8 mouse cellular contexts compared by ENCODE assay signal in genomic region chr8:71665331-71666130, GRCm38 (mm10). TPM values are rescaled to one million over a fixed set of nuclear protein-coding genes. Genes with fewer than 3 reads are reported as not detected.
DNase-seq lines count a peak whose midpoint lies in the region; ATAC-seq and TF ChIP-seq lines count a peak whose summit lies in the region.

No protein-coding gene starts in this region.

- H3K4me1 ChIP-seq in MEL (ENCODE audit: control insufficient read depth in 1 of 2, insufficient read depth in 2 of 2, low read length in 2 of 2) = peaks cover 0 to 20% of the 10 kb centered on the region in 2 experiments; a peak in 3 of 4 replicates
- peaks cover 23% of the 10 kb centered on the region for H3K4me1 ChIP-seq in embryonic facial prominence, embryonic 15.5 days
- H3K4me1 ChIP-seq in kidney, embryonic 14.5 days (ENCODE audit: control insufficient read depth, insufficient read depth, low read length) = peaks cover 14% of the 10 kb centered on the region; the same call in 1 of the 2 replicates

- peak overlapping the region; percentile 44 to 59; a peak in 3 of 4 replicates for H3K4me3 ChIP-seq in MEL (ENCODE audit: control insufficient read depth in 1 of 2, insufficient read depth in 1 of 2, low read depth in 2 of 2, low read length in 2 of 2)
- no peak overlapping the region; the same call in 1 of the 2 replicates for H3K4me3 ChIP-seq in embryonic facial prominence, embryonic 15.5 days (replicated peaks)
- peak overlapping the region; percentile 10 for H3K4me3 ChIP-seq in kidney, embryonic 14.5 days (ENCODE audit: low read length)

- WGBS in embryonic facial prominence, embryonic 15.5 days = 4% methylated on average over 22 of the region's 22 CpGs
- 4% methylated on average over 22 of the region's 22 CpGs for WGBS in kidney, embryonic 14.5 days

- no peak overlapping the region for H3K27ac ChIP-seq in MEL (ENCODE audit: control insufficient read depth, low read depth, low read length)
- H3K27ac ChIP-seq in embryonic facial prominence, embryonic 15.5 days (replicated peaks) = no peak overlapping the region
- H3K27ac ChIP-seq in kidney, embryonic 14.5 days (ENCODE audit: low read depth, low read length) = no peak overlapping the region

- no peaks in the 10 kb centered on the region for H3K27me3 ChIP-seq in MEL (ENCODE audit: control insufficient read depth in 1 of 2, insufficient read depth in 2 of 2, low read length in 2 of 2)
- H3K27me3 ChIP-seq in embryonic facial prominence, embryonic 15.5 days = peaks cover 58% of the 10 kb centered on the region
- H3K27me3 ChIP-seq in kidney, embryonic 14.5 days (ENCODE audit: control insufficient read depth, insufficient read depth, low read length) = peaks cover 41% of the 10 kb centered on the region

- no peaks in the 10 kb centered on the region for H3K79me2 ChIP-seq in MEL (ENCODE audit: control insufficient read depth, insufficient read depth, low read length, poor library complexity)

- H3K9me3 ChIP-seq in MEL (replicated peaks; ENCODE audit: insufficient read depth, low read length) = no peaks in the 10 kb centered on the region
- H3K9me3 ChIP-seq in embryonic facial prominence, embryonic 15.5 days (replicated peaks) = no peaks in the 10 kb centered on the region
- H3K9me3 ChIP-seq in kidney, embryonic 14.5 days (ENCODE audit: control insufficient read depth, low read length) = no peaks in the 10 kb centered on the region

- 0 out of 2 replicates have a peak, but pooled peaks have one; percentile 11 for ATAC-seq in embryonic facial prominence, embryonic 15.5 days (ENCODE audit: insufficient number of reproducible peaks, low FRiP score, low TSS enrichment, low read depth)
- peak; percentile 59 for ATAC-seq in kidney, embryonic 14.5 days (ENCODE audit: low FRiP score, low TSS enrichment)
- ATAC-seq in erythroid progenitor cell, adult 5-6 weeks (replicated peaks; ENCODE audit: low FRiP score, poor library complexity, severe bottlenecking) = no peak

- TF ChIP-seq CTCF in MEL (IDR thresholded peaks at IDR 0.05 in 2 of 3, conservative IDR thresholded peaks at IDR 0.05 in 1 of 3; ENCODE audit: control insufficient read depth in 1 of 3, insufficient read depth in 1 of 3, low read depth in 2 of 3, low read length in 3 of 3, poor library complexity in 1 of 3, severe bottlenecking in 1 of 3) = no peak

- peak overlapping the region; percentile 34 for H3K4me2 ChIP-seq in embryonic facial prominence, embryonic 15.5 days (replicated peaks)
- peak overlapping the region; percentile 27 for H3K4me2 ChIP-seq in kidney, embryonic 14.5 days (replicated peaks; ENCODE audit: low read depth, low read length)

- TF ChIP-seq EP300 in MEL (IDR thresholded peaks at IDR 0.05; ENCODE audit: low read depth in 1 of 2, low read length in 2 of 2) = no peak

- peak; percentile 72 to 73 for DNase-seq in cerebellum, postnatal 10 days
- no peak for DNase-seq in cerebellum, postnatal 4 days (ENCODE audit: low spot score in 2 of 2)
- DNase-seq in MEL (ENCODE audit: low read depth, low spot score) = peak; percentile 88
- peak; percentile 78 for DNase-seq in lung, postnatal 10 days
- DNase-seq in retina, postnatal 7 days (ENCODE audit: low read depth, low spot score) = peak; percentile 45

- no peak for TF ChIP-seq RAD21 in MEL (IDR thresholded peaks at IDR 0.05; ENCODE audit: low read depth, low read length)

- H3K9ac ChIP-seq in MEL (ENCODE audit: control insufficient read depth, low read depth, low read length, poor library complexity, severe bottlenecking) = no peak overlapping the region
- no peak overlapping the region for H3K9ac ChIP-seq in embryonic facial prominence, embryonic 15.5 days
- H3K9ac ChIP-seq in kidney, embryonic 14.5 days (ENCODE audit: low read depth, low read length) = no peak overlapping the region

- H3K36me3 ChIP-seq in MEL (ENCODE audit: control insufficient read depth in 1 of 2, insufficient read depth in 2 of 2, low read length in 2 of 2) = no peaks in the 10 kb centered on the region
- H3K36me3 ChIP-seq in embryonic facial prominence, embryonic 15.5 days = no peaks in the 10 kb centered on the region
- H3K36me3 ChIP-seq in kidney, embryonic 14.5 days (ENCODE audit: control insufficient read depth, insufficient read depth, low read length) = no peaks in the 10 kb centered on the region

- no peak for TF ChIP-seq POLR2A in MEL (IDR thresholded peaks at IDR 0.05; ENCODE audit: control insufficient read depth in 1 of 2, insufficient read depth in 1 of 2, low read depth in 1 of 2, low read length in 2 of 2, poor library complexity in 1 of 2)

TF ChIP-seq in MEL, 35 proteins besides CTCF, POLR2A, EP300 and RAD21 (continues in another document):
- TF ChIP-seq MYC (IDR thresholded peaks at IDR 0.05; ENCODE audit: low read depth, low read length) (0 out of 2 replicates have a peak, but pooled peaks have one; percentile 19), MYB (IDR thresholded peaks at IDR 0.05; ENCODE audit: low read depth, low read length) (no peak), MXI1 (IDR thresholded peaks at IDR 0.05; ENCODE audit: low read depth, low read length) (peak; percentile 50), TCF12 (IDR thresholded peaks at IDR 0.05; ENCODE audit: low read depth, low read length) (0 out of 2 replicates have a peak, but pooled peaks have one; percentile 25), MEF2A (IDR thresholded peaks at IDR 0.05; ENCODE audit: extremely low read depth, insufficient replicate concordance, low read depth, low read length, poor library complexity, severe bottlenecking) (no peak), ZNF384 (IDR thresholded peaks at IDR 0.05; ENCODE audit: low read depth, low read length) (peak; percentile 63), NELFE (IDR thresholded peaks at IDR 0.05; ENCODE audit: low read depth, low read length) (no peak), HCFC1 (IDR thresholded peaks at IDR 0.05; ENCODE audit: low read depth, low read length) (no peak; the same call in 1 of the 2 replicates), SIN3A (IDR thresholded peaks at IDR 0.05; ENCODE audit: low read length) (peak; percentile 38), USF2 (IDR thresholded peaks at IDR 0.05; ENCODE audit: borderline replicate concordance in 1 of 2, insufficient read depth in 1 of 2, low read depth in 1 of 2, low read length in 2 of 2) (no peak), ZKSCAN1 (IDR thresholded peaks at IDR 0.05; ENCODE audit: low read depth, low read length) (no peak), KAT2A (conservative IDR thresholded peaks at IDR 0.05; ENCODE audit: low read depth, low read length) (no peak), CHD1 (IDR thresholded peaks at IDR 0.05; ENCODE audit: low read depth, low read length) (no peak)

RNA-seq across cellular contexts. Expression of gene Unc13a, which starts 6.0 kb away (rescaled TPM):
- total RNA-seq in MEL (2012; rRNA removed) = 0.81 and 0.92 TPM in 2 replicates
- 1 to 10 TPM in 1 of 2 experiments, not detected in 1; 3.6 TPM for polyA plus RNA-seq in MEL (2012; ENCODE audit: insufficient read depth in 1 of 2, insufficient read length in 2 of 2, low read depth in 1 of 2, low replicate concordance in 2 of 2, missing spikeins in 1 of 2)
- polyA plus RNA-seq in embryonic facial prominence, embryonic 15.5 days (2015; fragmentation: Nextera tagmentation; extraction: Ambion mirVana) = 1.2 and 2.0 TPM in 2 replicates
- 0.50 and 0.53 TPM in 2 replicates for polyA plus RNA-seq in kidney, embryonic 14.5 days (2014; fragmentation: Nextera tagmentation; extraction: Ambion mirVana)
- total RNA-seq in erythroid progenitor cell, adult 5-6 weeks (2015; ENCODE audit: low replicate concordance) = not detected in 2 replicates
- total RNA-seq in erythroid progenitor cell, adult 5-6 weeks (2017; ENCODE audit: low replicate concordance) = not detected in 2 replicates

RNA-seq across cellular contexts. Expression of gene Jak3, which starts 10.6 kb away (rescaled TPM):
- 4.2 and 5.1 TPM in 2 replicates for total RNA-seq in MEL (2012; rRNA removed)
- polyA plus RNA-seq in MEL (2012; ENCODE audit: insufficient read depth in 1 of 2, insufficient read length in 2 of 2, low read depth in 1 of 2, low replicate concordance in 2 of 2, missing spikeins in 1 of 2) = 10 to 100 TPM in 1 of 2 experiments, not detected in 1; 12.4 TPM
- 5.3 and 6.3 TPM in 2 replicates for polyA plus RNA-seq in embryonic facial prominence, embryonic 15.5 days (2015; fragmentation: Nextera tagmentation; extraction: Ambion mirVana)
- 3.0 and 5.2 TPM in 2 replicates for polyA plus RNA-seq in kidney, embryonic 14.5 days (2014; fragmentation: Nextera tagmentation; extraction: Ambion mirVana)
- total RNA-seq in erythroid progenitor cell, adult 5-6 weeks (2015; ENCODE audit: low replicate concordance) = 2.1 and 5.4 TPM in 2 replicates
- 0.68 and 0.90 TPM in 2 replicates for total RNA-seq in erythroid progenitor cell, adult 5-6 weeks (2017; ENCODE audit: low replicate concordance)

RNA-seq across cellular contexts. Expression of gene Insl3, which starts 23.5 kb away (rescaled TPM):
- 0.54 and 0.69 TPM in 2 replicates for total RNA-seq in MEL (2012; rRNA removed)
- polyA plus RNA-seq in MEL (2012; ENCODE audit: insufficient read depth in 1 of 2, insufficient read length in 2 of 2, low read depth in 1 of 2, low replicate concordance in 2 of 2, missing spikeins in 1 of 2) = 1 to 10 TPM in 1 of 2 experiments, not detected in 1; 4.4 TPM
- 1.1 TPM in 2 replicates for polyA plus RNA-seq in embryonic facial prominence, embryonic 15.5 days (2015; fragmentation: Nextera tagmentation; extraction: Ambion mirVana)
- 1.2 TPM in 1 of 2 replicates, not detected in the other for polyA plus RNA-seq in kidney, embryonic 14.5 days (2014; fragmentation: Nextera tagmentation; extraction: Ambion mirVana)
- 3.6 TPM in 1 of 2 replicates, not detected in the other for total RNA-seq in erythroid progenitor cell, adult 5-6 weeks (2015; ENCODE audit: low replicate concordance)
- not detected in 2 replicates for total RNA-seq in erythroid progenitor cell, adult 5-6 weeks (2017; ENCODE audit: low replicate concordance)

RNA-seq across cellular contexts. Expression of gene B3gnt3, which starts 36.1 kb away (rescaled TPM):
- total RNA-seq in MEL (2012; rRNA removed) = 0.10 and 0.19 TPM in 2 replicates
- polyA plus RNA-seq in MEL (2012; ENCODE audit: insufficient read depth in 1 of 2, insufficient read length in 2 of 2, low read depth in 1 of 2, low replicate concordance in 2 of 2, missing spikeins in 1 of 2) = under 1 TPM in 1 of 2 experiments, not detected in 1; 0.84 TPM
- polyA plus RNA-seq in embryonic facial prominence, embryonic 15.5 days (2015; fragmentation: Nextera tagmentation; extraction: Ambion mirVana) = 1.1 and 1.4 TPM in 2 replicates
- 1.1 and 1.6 TPM in 2 replicates for polyA plus RNA-seq in kidney, embryonic 14.5 days (2014; fragmentation: Nextera tagmentation; extraction: Ambion mirVana)
- total RNA-seq in erythroid progenitor cell, adult 5-6 weeks (2015; ENCODE audit: low replicate concordance) = 12.2 and 12.3 TPM in 2 replicates
- total RNA-seq in erythroid progenitor cell, adult 5-6 weeks (2017; ENCODE audit: low replicate concordance) = 10.9 and 14.4 TPM in 2 replicates

RNA-seq across cellular contexts. Expression of gene Colgalt1, which starts 54.7 kb away (rescaled TPM):
- 37.8 and 50.9 TPM in 2 replicates for total RNA-seq in MEL (2012; rRNA removed)
- polyA plus RNA-seq in MEL (2012; ENCODE audit: insufficient read depth in 1 of 2, insufficient read length in 2 of 2, low read depth in 1 of 2, low replicate concordance in 2 of 2, missing spikeins in 1 of 2) = 100 to 1,000 TPM in 1 of 2 experiments, 10 to 100 TPM in 1; 59.0 to 102 TPM
- polyA plus RNA-seq in embryonic facial prominence, embryonic 15.5 days (2015; fragmentation: Nextera tagmentation; extraction: Ambion mirVana) = 94.6 and 98.9 TPM in 2 replicates
- 61.4 and 76.8 TPM in 2 replicates for polyA plus RNA-seq in kidney, embryonic 14.5 days (2014; fragmentation: Nextera tagmentation; extraction: Ambion mirVana)
- total RNA-seq in erythroid progenitor cell, adult 5-6 weeks (2015; ENCODE audit: low replicate concordance) = 5.9 and 19.5 TPM in 2 replicates
- 9.2 and 11.0 TPM in 2 replicates for total RNA-seq in erythroid progenitor cell, adult 5-6 weeks (2017; ENCODE audit: low replicate concordance)

Comparison
In these comparisons a context has a peak if more than half of its experiments do, and no peak if none do; other contexts are left out.
1. DNase-seq: peak in cerebellum, postnatal 10 days (2 of 2), MEL (single experiment), lung, postnatal 10 days (single experiment) and retina, postnatal 7 days (single experiment); none in cerebellum, postnatal 4 days (0 of 2).